Mouse (Mus musculus) erythroblast, embryonic 14.5 days (primary cell): ENCODE results near the gene Csnk1g1. TPM values are rescaled to one million over a fixed set of nuclear protein-coding genes. Genes with fewer than 3 reads are reported as not detected.

ENCODE experiments used
- H3K27me3 ChIP-seq: 2 replicates; pipeline ENCODE4 v1.6.1; 2012; ENCODE audit warnings: inconsistent platforms; ENCODE audit not compliant: control insufficient read depth
- H3K36me3 ChIP-seq: 2 replicates; pipeline ENCODE4 v1.6.1; 2012; ENCODE audit warnings: mild to moderate bottlenecking, inconsistent platforms; ENCODE audit not compliant: control insufficient read depth
- H3K4me1 ChIP-seq: 2 replicates; pipeline ENCODE4 v1.6.1; 2012; ENCODE audit warnings: inconsistent platforms; ENCODE audit not compliant: control insufficient read depth
- H3K4me3 ChIP-seq: replicated peaks from 2 replicates; pipeline ENCODE3; 2012; ENCODE audit warnings: moderate library complexity, mild to moderate bottlenecking, inconsistent platforms
- H3K9me3 ChIP-seq: 2 replicates; pipeline ENCODE4 v1.6.1; 2012; ENCODE audit warnings: low read length, inconsistent platforms, mixed read lengths; ENCODE audit not compliant: control insufficient read depth
- GATA1 ChIP-seq: IDR thresholded peaks from 2 replicates; pipeline ENCODE4 v1.6.1; 2012; ENCODE audit warnings: low read length, inconsistent platforms, mixed read lengths
- TAL1 ChIP-seq: IDR thresholded peaks from 3 replicates; pipeline ENCODE4 v1.6.1; 2012; ENCODE audit warnings: low read length, inconsistent platforms, mixed read lengths
- polyA plus RNA-seq: library from polyadenylated mRNA; stranded (reverse); fragments of >175 nt; gene quantifications from 2 replicates; pipeline ENCODE4 v1.2.3, GENCODE M21; 2012

Csnk1g1 gene
- polyA plus RNA-seq, 1 experiment = 0.10 TPM

- TF ChIP-seq TAL1 (peak; percentile 78), GATA1 (peak; percentile 79)
- H3K36me3 ChIP-seq = peaks cover 52% of the 10 kb centered on the region
- peaks cover 21% of the 10 kb centered on the region for H3K9me3 ChIP-seq
- peak within 1 kb of the TSS; percentile 81 for H3K4me3 ChIP-seq
- peaks cover 79% of the 10 kb centered on the region for H3K4me1 ChIP-seq
- peaks cover 27% of the 10 kb centered on the region for H3K27me3 ChIP-seq
Measured at GRCm38 (mm10) chr9:66069583-66069982, 160.9 kb downstream of the Csnk1g1 start, which contains the start of gene Snx22. Snx22 (minus strand) TSS chr9:66069719.

- H3K4me3 ChIP-seq = peak overlapping the region; percentile 81
- H3K36me3 ChIP-seq = peaks cover 48% of the 10 kb centered on the region
- peaks cover 84% of the 10 kb centered on the region for H3K4me1 ChIP-seq
- peaks cover 21% of the 10 kb centered on the region for H3K9me3 ChIP-seq
- peaks cover 32% of the 10 kb centered on the region for H3K27me3 ChIP-seq
- TF ChIP-seq GATA1 (no peak), TAL1 (no peak)
Measured at GRCm38 (mm10) chr9:66070151-66070550, 161.4 kb downstream of the Csnk1g1 start.

GRCm38 (mm10) chr9:66072754-66073153 lies 164.0 kb downstream of the Csnk1g1 start:
- H3K4me1 ChIP-seq = peaks cover 71% of the 10 kb centered on the region
- peaks cover 8% of the 10 kb centered on the region for H3K9me3 ChIP-seq
- no peak for TF ChIP-seq GATA1
- no peak for TF ChIP-seq TAL1
- peaks cover 22% of the 10 kb centered on the region for H3K36me3 ChIP-seq
- H3K27me3 ChIP-seq = peaks cover 48% of the 10 kb centered on the region
- H3K4me3 ChIP-seq = no peak overlapping the region

GRCm38 (mm10) chr9:66078072-66078471 lies 169.3 kb downstream of the Csnk1g1 start:
- Histone ChIP-seq H3K4me3 (no peak overlapping the region), H3K36me3 (no peaks in the 10 kb centered on the region), H3K4me1 (peaks cover 30% of the 10 kb centered on the region), H3K9me3 (peaks cover 8% of the 10 kb centered on the region), H3K27me3 (peaks cover 81% of the 10 kb centered on the region)
- TF ChIP-seq GATA1 (no peak), TAL1 (no peak)

GRCm38 (mm10) chr9:66078493-66078892 lies 169.8 kb downstream of the Csnk1g1 start:
- no peak overlapping the region for H3K4me3 ChIP-seq
- H3K27me3 ChIP-seq = peaks cover 81% of the 10 kb centered on the region
- peaks cover 28% of the 10 kb centered on the region for H3K4me1 ChIP-seq
- H3K9me3 ChIP-seq = peaks cover 8% of the 10 kb centered on the region
- TF ChIP-seq TAL1 (no peak), GATA1 (no peak)
- H3K36me3 ChIP-seq = no peaks in the 10 kb centered on the region

GRCm38 (mm10) chr9:66080804-66081459 lies 172.2 kb downstream of the Csnk1g1 start:
- TF ChIP-seq TAL1 = no peak
- no peak for TF ChIP-seq GATA1
- H3K27me3 ChIP-seq = peaks cover 62% of the 10 kb centered on the region
- peaks cover 19% of the 10 kb centered on the region for H3K4me1 ChIP-seq
- peaks cover 5% of the 10 kb centered on the region; the same call in 1 of the 2 replicates for H3K9me3 ChIP-seq
- H3K36me3 ChIP-seq = peaks cover 7% of the 10 kb centered on the region
- no peak overlapping the region for H3K4me3 ChIP-seq

- H3K4me1 ChIP-seq = peaks cover 15% of the 10 kb centered on the region
- H3K36me3 ChIP-seq = peaks cover 16% of the 10 kb centered on the region
- TF ChIP-seq GATA1 (no peak), TAL1 (no peak)
- H3K27me3 ChIP-seq = peaks cover 57% of the 10 kb centered on the region
- H3K4me3 ChIP-seq = no peak overlapping the region
- peaks cover 5% of the 10 kb centered on the region; the same call in 1 of the 2 replicates for H3K9me3 ChIP-seq
Measured at GRCm38 (mm10) chr9:66081999-66082398, 173.3 kb downstream of the Csnk1g1 start.

GRCm38 (mm10) chr9:66084171-66084570 lies 175.4 kb downstream of the Csnk1g1 start:
- Histone ChIP-seq H3K4me1 (peaks cover 19% of the 10 kb centered on the region), H3K4me3 (no peak overlapping the region), H3K27me3 (peaks cover 35% of the 10 kb centered on the region), H3K36me3 (peaks cover 37% of the 10 kb centered on the region), H3K9me3 (peaks cover 5% of the 10 kb centered on the region; the same call in 1 of the 2 replicates)
- TF ChIP-seq GATA1 = no peak

- Histone ChIP-seq H3K36me3 (peaks cover 65% of the 10 kb centered on the region), H3K27me3 (peaks cover 9% of the 10 kb centered on the region), H3K4me1 (peaks cover 19% of the 10 kb centered on the region), H3K4me3 (no peak overlapping the region), H3K9me3 (peaks cover 5% of the 10 kb centered on the region; the same call in 1 of the 2 replicates)
- TF ChIP-seq GATA1 (no peak), TAL1 (no peak)
Measured at GRCm38 (mm10) chr9:66087062-66087461, 178.3 kb downstream of the Csnk1g1 start.
